Mouse (Mus musculus) right cerebral cortex, postnatal 36 days (tissue): ENCODE measurements around the gene Rab44.

Experiments
- DNase-seq, 2 experiments: peaks; one replicate each; pipeline ENCODE4 v3.0.0; 2022; ENCODE audit warnings: low spot score in 2 of 2, mixed read lengths in 1 of 2

Gene Rab44

DNA sequence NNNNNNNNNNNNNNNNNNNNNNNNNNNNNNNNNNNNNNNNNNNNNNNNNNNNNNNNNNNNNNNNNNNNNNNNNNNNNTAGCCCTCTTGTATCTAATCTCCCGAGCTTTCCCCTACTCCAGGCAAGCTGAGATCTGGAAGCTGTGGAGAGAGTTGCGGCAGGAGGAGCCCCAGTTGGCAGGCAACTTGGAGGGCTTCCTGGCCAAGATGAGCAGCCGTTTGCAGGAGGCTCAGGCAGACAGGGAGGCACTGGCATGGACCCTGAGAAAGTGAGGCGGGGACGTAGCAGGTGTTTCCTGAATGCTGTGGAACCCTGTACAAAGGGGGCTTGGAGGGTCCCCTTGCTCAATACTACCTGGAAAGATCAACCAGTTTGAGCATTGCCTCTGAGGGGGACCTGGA is 21.1 kb downstream of the Rab44 start:
- DNase-seq, result no peak

DNA sequence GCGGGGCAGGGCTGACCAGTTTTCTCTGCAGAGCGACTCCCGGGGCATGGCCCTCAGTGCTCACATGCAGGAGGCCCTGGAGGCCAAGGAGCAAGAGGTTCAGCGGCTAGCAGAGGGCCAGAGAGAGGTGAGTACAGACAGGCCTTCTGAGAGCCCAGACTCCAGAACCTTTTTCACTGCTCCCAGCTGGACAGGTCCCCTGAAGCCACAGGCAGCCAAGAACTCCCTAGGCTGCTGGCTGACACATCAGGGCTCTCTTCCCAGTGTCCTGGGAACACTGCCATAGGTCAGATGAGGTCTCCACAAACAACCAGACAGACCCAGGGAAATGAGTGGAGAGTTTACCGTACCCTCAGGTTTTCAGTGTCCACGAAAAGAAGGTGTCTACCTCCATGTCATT is 22.3 kb downstream of the Rab44 start:
- DNase-seq, result peak in 1 of 2 experiments; percentile 27

DNA sequence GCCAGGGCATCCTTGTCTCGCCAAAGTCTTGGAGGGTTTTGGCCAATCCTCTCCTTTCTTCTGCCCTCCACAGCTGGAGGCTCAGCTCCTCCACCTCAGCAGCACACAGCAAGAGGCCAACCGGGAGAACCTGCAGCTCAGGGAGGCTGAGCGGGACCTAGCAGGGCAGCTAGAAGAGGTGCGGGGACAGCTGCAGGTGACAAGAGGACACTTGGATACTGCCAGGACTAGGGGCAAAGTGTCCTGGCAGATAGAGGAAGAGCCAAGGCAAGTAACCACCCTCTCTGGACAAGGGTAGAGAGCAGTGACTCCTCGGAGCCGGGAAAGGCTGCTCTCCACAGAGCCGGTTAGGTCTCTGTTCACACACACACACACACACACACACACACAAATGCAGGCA is 24.0 kb downstream of the Rab44 start:
- DNase-seq, result no peak

- no peak for DNase-seq
Observed at GRCm38 (mm10) chr17:29141577-29141976, 27.6 kb downstream of the Rab44 start.

DNA sequence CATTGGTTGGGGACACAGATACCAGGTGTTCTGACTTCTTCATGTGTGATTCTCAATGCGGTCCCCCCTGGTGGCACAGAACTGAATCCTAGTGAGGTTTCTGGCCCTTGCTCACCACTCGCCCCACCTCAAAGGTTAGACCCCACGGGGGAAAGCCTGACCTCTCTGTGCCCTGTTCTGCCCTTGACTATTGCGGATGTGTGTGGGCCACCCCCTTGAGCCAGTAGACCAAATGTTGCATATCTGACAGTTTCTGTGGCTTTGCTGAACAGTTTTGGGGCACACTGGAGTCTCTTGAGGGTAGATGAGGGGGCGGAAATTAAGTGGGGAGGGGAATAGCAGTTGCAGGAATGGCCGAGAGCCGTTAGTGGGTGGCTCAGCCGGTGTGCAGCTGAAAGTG is 29.3 kb downstream of the Rab44 start:
- DNase-seq, result no peak

GRCm38 (mm10) chr17:29145101-29145500 is 31.2 kb downstream of the Rab44 start:
- no peak for DNase-seq

- DNase-seq, result no peak
Observed at GRCm38 (mm10) chr17:29147273-29147672, 33.3 kb downstream of the Rab44 start.

GRCm38 (mm10) chr17:29147773-29148172 is 33.8 kb downstream of the Rab44 start:
- no peak for DNase-seq

- no peak for DNase-seq
Observed at GRCm38 (mm10) chr17:29149766-29150165, 35.8 kb downstream of the Rab44 start.

DNA sequence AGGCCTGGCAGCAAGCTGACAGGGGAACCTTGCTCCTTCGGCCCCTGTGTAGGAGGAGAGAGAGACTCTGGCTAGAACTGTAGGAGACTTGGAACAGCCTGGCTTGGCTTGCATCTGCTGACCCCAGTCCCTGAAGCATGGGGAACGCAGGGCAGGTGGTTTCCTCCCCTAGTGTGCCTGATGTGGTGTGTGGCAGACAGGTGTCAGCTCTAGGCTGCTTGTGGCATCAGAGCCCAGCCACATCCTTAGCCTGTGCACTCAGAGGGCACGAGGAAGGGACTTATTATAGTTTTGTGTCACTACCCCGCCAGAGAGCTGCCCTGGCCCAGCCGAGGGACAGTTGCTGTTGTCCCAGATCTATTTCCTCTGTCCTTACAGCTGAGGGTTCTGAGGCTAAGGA is 38.6 kb downstream of the Rab44 start:
- no peak for DNase-seq

GRCm38 (mm10) chr17:29154247-29154646 is 40.3 kb downstream of the Rab44 start:
- DNase-seq, result no peak

DNA sequence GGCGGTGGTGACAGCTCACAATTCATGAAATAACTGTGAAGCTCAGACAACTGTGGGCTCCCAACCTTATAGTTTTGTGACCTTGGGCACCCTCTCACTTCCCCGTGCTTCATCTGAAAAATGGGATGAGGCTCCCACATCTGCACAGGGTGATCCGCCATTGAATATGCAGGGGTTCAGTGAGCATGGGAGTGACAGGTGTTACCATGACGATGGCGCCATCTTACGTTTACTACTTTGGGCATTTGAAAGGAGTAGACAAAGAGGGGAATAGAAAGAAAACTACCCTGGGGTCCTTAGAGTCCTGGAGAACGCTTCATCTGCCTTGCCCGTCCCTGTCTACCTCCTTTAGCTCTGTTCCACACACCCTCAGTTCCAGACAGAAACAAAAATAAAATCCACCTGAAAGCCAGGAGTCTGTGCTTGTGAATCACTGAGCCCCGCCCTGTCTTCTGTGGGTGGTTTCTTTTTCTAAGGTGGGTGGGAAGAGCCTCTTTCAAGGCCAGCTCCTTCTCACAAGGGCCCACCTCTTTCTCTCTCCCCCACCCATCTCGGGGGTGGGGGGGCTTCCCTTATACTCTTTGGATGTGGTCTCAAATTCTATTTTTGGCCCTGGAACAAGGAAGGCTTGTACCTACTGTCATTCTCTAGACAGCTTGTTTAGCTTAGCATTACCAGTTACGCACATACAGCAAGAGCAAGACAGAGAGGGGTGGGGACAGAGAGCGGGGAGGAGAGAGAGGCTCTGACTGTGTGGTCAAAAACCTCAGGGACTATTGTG is 41.6 kb downstream of the Rab44 start:
- peak; percentile 66 to 77 for DNase-seq

GRCm38 (mm10) chr17:29156396-29156795 is 42.5 kb downstream of the Rab44 start:
- DNase-seq, result no peak

DNA sequence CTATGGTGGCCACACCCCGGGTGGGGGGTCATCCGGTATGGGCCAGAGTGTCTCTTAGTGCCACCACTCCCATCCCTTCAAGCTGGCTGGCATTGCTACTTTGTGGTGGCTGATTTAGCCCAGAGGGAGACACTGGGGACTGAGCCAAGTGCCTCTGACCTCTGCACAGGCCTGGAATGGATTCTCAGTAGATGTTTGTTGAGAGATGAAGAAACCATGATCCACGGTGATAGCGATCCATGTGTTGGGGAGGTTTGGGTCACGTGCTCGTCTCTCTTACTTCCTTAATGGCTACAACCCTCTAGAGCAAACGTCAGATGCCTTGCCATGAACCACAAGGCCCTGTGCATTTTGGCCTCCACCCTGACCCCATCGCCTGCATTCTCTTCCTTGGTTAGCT is 42.9 kb downstream of the Rab44 start:
- no peak for DNase-seq

DNA sequence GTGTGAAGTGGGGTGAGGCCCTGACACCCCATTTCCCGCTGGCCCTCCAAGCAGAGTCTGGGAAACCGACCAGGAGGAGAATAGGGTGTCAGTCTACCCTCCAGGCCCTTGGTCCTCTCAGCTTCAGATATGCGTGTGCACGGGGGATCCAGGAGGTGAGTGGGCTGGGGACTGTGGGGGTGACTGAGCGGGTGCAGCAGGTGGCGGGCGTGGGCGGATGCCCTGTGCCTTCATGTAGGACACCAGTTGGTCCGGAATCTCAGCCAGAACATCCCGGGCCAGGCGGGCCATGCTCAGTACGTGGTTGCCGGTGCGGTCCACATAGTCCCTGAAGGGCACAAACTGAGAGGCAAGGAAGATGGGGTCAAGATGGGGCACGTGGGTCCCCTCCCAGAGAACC is 45.0 kb downstream of the Rab44 start:
- DNase-seq, result no peak

DNA sequence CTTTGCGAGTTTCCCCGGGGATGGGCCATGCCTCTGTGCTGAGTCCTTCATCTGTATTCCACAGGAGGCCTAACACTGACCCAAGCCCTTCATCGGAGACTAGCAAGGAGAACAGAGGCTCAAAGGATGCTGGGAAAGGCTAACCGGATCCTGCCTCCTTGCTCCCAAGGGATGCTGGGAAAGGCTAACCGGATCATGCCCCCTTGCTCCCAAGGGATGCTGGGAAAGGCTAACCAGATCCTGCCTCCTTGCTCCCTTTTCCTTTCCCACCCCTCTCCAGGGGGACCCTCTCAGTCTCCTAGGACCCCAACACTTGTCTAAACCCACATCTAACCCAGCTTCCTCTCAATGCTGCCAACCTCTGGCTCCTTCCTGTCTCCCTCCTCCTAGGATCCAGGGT is 45.4 kb downstream of the Rab44 start:
- no peak for DNase-seq

GRCm38 (mm10) chr17:29159743-29160455 is 46.0 kb downstream of the Rab44 start:
- no peak for DNase-seq

DNA sequence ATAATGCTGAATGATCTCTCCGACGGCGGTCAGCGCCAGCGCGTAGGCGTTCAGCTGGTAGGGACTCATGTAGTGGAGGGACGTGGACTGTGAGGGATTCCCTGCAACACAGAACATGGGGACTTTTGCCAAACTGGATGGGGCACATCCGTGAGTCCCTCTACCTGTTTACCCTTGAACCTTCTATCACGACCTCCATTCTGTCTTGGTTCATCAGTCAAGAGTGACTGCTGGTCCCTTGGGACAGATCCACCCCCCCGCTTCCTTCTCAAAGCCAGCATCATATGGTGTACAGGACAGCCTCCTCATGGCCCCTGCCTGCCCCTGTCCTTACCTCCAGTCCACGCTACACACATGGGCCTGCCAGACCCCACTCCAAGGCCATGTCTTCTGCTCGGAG is 48.4 kb downstream of the Rab44 start:
- DNase-seq, result no peak

- DNase-seq, result no peak
Observed at GRCm38 (mm10) chr17:29164469-29165111, 50.6 kb downstream of the Rab44 start.

GRCm38 (mm10) chr17:29165452-29165851 is 51.5 kb downstream of the Rab44 start:
- no peak for DNase-seq

DNA sequence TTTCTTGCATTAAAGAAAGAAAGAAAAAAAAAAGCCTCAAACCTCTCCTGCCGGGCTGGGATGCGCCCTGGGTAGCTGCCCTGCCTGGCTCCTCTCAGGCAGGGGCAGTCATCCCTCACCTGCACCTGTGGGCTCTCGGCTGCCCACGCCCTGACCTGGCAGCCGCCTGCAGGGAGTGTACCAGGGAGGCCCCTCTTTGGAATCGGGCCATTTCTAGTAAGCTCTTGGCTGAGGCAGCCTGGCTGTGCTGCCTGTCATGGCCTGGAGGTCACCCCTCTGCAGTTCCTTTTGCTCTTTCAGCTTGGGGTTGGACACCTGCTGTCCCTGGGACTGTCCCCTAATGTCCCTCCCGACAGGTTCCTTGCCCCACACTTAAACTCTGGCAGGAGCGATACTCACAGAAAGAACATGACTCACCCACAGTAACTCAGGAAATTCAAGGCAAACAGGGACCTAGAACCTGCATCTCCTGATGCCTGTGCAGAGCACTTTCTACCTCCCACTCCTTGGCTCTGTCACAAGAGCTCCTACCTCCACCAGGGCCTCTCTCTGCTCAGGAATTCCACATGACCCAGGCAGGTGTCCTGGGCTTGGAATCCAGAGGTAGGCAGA is 52.1 kb downstream of the Rab44 start:
- DNase-seq, result no peak

DNA sequence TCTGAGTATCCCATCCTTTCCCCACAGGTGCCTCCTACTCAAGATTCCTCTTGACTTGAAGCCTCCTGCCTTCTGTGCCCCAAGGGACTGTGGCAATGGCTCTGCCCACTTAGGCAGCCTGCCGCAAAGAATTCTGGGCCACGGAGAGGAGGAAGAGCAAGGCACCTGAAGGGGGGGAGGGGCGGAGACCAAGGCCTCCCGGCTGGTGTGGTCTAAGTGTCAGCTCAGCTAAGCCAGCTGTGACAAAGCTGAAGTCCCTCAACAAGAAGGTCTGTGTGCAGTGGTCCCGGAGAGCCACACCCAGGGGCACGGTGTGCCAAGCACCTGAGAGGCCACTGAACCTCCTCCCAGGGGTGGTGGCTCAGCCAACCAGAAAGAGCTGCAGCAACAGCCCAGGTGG is 53.4 kb downstream of the Rab44 start:
- DNase-seq, result no peak
